Mouse (Mus musculus) lung, adult 18-20 months (tissue): ENCODE measurements around the gene Ddx39b.

Experiments
- DNase-seq, 2 experiments: peaks; one replicate each; pipeline ENCODE4 v3.0.0; 2022; ENCODE audit warnings: mixed read lengths in 2 of 2

Gene Ddx39b

DNA sequence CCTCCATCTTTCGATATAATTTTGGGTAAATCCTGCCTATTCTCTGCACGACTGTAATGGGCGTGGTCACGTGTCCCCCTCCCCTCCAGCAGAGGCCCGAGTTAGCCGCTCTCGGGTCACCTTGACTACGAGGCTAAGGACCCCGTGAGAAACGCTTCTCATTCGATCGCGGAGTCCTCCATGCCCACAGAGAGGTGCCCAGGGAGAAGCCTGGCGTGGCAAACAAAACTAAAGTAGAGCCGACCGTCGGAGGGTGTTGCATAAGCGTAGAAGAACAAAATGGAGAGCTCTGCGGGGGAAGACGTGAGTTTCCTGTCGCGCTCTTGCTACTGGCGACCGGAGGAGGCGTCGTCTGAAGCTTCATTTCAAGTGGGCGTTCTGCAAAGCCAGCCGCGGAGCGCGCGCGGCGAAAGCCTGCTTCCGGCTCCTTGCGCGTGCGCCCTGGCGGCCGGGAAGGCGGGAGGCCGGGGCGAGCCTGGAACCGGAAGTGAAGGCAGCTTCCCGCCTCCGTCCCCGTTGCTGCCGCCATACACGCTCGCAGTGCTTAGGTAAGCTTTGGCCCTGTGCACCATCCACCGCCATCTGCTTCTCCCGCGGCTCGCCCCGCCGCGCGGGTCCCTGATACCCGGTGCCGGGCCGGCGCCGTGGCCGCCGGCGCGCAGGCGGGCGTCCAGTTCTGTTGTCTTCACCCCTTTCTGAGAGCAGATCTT lies at the start of gene Ddx39b:
TSS of gene Ddx39b (plus strand) at position 442 of the 710 bp plus-strand sequence.
- peak; percentile 96 to 97 for DNase-seq

DNA sequence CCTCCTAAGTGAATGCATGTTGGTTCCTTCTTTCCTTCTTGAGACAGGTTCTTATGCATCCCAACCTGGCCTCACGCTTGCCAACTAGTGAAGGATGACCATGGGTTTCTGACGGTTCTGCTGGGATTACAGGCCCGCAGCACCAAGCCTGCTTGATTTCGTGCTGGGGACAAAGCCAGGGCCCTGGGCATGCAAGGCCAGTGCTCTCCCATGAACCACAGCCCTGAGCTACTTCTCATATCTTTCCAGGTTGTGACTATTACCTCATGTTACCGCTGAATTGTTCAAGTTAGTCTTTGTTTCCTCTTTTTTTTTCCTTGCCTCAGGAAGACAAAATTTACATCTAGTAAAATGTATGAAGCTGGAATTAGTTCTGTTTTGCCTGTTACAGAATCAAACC lies 48.6 kb upstream of the Ddx39b start:
- DNase-seq, result no peak

DNA sequence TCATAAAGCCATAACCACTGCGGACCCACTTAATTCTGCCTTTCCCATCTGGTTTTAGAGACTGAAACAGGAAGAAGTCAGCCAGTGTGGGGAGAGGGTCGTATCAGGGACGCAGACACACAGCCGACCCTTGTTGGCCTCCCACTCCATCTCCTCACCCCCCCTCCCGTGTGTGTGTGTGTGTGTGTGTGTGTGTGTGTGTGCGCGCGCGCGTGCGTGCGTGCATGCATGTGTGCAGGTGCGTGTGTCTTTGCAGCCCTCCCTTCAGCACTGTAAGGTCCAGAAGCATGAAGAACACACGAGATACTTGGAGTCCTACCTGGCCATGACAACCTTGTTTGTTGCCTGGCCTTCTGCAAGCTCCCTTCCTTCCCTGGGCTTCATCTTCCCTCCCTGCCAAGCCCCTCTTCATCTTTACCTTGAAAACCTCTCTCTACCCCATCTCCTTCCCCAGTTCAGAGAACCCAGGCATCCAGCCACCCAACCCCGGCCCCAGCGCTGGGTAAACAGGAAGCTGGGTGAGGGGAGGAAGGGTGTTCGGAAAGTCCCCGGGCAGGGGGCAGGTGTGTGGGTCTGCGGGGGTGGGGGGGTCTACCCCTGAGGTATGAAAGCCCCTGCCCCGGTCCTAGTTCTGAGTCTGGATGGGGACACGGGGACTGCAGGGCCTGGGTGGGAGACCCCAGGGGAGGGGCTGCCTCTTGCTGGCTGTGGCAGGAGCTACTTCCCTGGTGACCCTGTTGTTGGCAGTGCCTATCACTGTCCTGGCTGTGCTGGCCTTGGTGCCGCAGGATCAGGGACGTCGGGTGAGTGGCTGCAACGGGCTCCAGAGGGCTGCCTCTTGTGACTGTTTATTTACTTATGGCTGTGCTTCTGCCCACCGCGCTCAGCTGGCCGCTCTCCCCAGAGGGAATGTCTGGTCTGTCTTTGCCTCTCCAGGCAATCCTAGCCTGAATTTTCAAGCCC lies 47.4 kb upstream of the Ddx39b start, which contains the start of gene Ltb:
TSS of gene Ltb (plus strand) at position 559 of the 963 bp plus-strand sequence.
- peak in 1 of 2 experiments; percentile 56 for DNase-seq

DNA sequence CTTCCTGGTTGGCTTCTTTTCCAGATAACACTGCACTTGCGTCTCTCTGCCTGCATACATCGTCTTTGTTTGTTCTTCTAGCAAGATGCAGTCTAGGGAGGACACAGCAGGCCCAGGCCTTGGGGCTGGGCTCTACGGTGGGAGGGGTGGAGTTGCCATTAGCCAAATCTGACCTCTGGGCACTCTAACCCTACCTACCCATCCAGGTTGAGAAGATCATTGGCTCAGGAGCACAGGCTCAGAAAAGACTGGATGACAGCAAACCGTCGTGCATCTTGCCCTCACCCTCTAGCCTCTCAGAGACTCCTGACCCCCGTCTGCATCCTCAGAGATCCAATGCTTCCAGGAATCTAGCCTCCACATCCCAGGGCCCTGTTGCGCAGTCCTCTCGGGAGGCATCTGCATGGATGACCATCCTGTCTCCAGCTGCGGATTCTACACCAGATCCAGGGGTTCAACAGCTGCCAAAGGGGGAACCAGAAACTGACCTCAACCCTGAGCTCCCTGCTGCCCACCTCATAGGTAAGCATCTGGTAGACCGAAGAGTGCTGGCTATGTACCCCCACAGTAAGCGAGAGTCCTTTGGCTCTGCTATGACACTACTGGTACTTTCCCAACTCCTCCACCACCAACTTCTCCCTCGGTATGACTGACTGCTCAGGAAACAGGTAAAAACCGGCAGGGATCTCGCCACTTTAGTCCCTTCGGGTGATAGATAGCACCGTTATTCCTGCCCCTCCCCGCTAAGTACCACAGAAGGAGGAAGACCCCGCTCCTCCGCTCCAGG lies 46.5 kb upstream of the Ddx39b start:
- no peak for DNase-seq

DNA sequence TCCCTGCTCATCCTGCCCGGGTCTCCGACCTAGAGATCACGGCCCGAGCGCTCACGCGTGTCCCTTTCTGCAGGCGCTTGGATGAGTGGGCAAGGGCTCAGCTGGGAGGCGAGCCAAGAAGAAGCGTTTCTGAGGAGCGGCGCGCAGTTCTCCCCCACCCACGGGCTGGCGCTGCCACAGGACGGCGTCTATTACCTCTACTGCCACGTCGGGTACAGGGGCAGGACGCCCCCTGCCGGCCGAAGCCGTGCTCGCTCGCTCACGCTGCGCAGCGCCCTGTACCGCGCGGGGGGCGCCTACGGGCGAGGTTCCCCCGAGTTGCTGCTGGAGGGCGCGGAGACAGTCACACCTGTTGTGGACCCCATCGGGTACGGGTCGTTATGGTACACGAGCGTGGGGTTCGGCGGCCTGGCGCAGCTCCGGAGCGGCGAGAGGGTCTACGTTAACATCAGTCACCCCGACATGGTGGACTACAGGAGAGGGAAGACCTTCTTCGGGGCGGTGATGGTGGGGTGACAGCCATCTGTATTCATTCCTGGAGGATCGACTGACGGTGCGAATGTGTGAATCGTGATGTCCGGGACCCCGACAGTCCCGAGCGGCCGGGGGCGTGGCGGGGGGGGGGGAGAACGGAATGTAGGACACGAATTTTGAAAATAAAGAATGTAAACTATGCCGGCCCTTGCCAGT lies 45.8 kb upstream of the Ddx39b start:
- peak; percentile 77 to 82 for DNase-seq

DNA sequence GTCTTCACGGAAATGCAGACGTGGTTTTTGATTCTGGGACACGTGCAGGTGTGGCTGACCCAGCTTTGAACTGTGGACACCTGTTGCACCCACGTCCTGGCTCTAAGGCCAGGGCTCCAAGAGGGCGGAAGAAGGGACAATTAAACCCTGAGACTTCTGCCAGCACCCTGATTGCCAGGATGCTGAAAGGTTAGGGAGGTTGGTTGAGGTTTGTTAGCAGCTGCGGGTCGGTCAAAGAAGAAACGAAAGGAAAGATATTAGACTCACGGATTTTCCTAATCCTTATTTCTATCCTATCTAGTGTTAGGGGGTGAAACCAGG lies 45.3 kb upstream of the Ddx39b start:
- DNase-seq, result no peak

DNA sequence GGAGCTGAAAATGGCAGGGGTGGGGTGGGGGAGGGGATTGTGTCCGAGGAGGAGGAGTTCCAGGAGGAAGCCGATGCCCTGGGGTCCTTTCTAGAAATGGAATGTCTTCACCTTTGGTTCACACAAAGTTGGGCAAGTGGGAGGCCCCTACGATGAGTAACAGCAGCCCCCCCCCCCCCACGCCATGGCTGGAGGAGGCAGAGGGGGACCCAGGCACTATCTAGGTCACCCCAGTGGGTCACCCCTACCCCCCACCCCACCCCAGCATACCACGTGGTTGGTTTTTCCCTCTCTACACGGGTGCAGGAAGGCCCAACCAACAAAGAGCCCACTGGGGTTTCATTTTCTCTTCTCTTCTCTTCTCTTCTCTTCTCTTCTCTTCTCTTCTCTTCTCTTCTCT lies 44.4 kb upstream of the Ddx39b start:
- DNase-seq, result no peak

DNA sequence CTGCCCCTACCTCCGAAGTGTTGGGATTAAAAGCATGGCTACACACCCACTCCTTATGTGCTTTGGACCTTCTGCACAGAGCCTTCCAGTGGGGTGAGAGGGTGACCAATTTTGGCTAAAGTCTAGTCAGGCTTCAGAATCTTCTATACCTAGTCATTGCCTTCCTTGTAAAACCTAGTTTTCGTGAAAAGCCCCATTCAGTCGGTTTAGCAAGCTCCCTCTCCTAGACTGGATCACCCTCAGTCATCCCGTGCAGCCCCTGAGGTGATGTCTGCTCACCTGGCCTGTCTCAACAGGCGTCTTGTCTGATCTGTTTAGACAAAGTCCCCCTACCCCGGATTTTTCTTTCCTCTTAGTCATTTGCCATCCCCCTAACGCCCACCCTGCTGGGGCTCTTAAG lies 43.5 kb upstream of the Ddx39b start:
- DNase-seq, result no peak

DNA sequence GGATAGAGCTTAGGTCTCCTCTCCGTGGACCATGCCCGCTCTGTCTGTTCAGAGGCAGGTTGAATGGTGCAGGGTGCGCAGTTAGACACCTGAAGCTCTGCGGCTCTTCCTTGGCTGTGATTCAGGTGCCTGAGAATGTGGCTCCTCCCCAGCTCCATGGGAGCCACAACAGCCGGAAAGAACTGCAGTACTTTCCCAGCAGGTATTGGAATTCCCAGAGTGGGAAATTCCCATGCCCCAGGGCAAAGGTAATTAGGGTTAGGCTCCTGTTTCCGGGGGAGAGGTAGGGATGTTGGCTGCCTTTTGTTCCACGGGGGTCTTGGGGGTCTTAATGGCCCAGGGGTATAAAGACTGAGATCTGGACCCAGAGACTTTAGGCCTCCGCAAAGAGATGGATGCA lies 42.6 kb upstream of the Ddx39b start:
- DNase-seq, result no peak

DNA sequence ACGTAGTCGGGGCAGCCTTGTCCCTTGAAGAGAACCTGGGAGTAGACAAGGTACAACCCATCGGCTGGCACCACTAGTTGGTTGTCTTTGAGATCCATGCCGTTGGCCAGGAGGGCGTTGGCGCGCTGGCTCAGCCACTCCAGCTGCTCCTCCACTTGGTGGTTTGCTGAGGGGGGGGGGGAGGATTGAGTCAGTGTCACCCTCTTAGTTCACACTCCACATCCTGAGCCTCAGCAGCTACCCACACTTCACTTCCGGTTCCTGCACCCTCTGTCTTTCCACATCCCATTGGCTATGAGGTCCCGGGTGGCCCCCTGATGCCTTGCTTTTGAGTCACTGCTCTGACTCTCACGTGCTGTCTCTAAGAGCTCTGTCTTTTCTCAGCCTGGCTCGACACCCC lies 41.1 kb upstream of the Ddx39b start:
- peak; percentile 54 to 61 for DNase-seq

DNA sequence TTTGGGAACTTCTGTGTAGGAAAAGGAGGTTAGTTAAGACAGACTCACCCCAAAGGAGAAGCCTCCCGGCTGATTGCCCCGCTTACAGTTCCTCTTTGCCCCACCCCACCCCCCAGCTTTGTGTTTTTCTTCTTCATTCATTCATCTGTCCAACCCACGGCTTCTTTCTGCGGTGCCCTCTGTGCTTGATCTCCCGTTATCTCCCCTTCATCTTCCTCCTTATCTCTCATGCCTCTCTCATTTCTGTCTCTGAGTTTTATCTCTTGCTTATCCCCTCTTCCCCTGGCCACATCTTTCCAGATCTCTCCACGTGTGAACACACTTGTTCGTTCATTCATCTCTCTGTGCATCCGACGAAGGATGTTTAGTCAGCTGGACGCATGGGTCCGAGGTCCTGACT lies 40.4 kb upstream of the Ddx39b start:
- no peak for DNase-seq

DNA sequence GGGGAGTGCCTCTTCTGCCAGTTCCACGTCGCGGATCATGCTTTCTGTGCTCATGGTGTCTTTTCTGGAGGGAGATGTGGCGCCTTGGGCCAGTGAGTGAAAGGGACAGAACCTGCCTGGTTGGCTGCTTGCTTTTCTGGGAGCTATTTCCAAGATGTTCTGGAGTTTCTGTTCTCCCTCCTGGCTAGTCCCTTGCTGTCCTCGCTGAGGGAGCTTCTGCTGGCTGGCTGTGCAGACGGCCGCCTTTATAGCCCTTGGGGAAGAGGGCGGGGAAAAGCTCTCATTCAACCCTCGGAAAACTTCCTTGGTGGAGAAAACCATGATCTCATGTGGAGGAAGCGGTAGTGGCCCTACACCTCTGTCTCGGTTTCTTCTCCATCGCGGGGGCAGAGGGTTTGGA lies 39.8 kb upstream of the Ddx39b start, which contains the start of gene Tnf:
TSS of gene Tnf (minus strand) at position 221 of the 400 bp plus-strand sequence.
- DNase-seq, result peak; percentile 65 to 73

DNA sequence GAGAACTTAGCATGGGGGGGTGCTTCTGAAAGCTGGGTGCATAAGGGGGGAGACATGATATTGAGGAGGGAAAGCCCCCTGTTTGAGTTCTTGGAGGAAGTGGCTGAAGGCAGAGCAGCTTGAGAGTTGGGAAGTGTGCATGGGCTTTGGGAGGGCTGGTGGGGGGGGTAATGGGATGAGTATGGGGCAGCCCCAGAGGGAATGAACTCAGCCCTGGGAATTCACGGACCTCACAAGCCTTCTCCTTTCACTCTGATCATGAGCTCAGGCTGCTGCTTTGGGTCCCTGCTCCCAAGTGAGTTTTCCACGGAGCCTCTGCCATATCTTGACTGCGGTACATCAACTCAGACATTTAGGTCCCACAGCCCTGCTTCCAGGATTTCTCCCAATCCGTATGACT lies 39.1 kb upstream of the Ddx39b start:
- DNase-seq, result no peak

DNA sequence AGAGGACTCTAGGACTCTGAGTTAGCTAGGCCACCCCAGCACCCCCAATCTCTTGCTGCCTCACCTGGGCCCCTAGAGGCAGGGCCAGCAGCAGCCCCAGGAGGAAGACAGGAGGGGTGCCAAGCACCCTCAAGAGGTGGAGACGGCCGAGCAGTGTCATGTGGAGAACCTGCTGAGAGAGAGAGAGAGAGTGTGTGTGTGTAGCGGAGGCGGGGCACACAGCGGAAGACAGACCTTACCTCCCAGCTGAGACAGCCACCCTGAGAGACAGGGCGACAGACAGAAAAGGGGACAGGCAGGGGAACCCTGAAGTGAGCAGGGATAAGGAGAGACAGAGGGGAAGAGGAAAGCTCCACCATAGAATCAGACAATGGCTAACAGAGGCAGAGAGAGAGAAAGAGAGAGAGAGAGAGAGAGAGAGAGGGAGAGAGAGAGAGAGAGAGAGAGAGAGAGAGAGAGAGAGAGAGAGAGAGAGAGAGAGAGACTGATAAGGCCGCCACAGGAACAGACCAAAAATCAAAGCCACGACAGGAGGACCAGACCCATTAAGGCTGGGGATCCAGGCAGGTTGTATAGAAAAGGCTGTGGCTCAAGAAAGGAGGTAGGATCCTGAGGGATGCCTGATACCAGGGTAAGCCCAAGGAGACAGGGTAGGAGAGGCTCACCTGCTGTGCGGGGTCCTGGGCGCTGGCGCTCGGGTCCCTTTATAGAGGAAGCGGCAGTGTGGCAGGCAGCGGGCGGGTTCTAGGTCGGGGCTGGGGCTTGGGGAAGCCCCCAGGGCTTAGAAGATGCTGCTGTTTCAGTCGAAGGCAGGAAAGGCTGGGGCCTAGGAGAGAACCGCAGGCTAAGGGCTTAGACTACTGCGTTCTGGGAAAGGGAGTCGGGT lies 36.8 kb upstream of the Ddx39b start, which contains the start of gene Lta:
TSS of gene Lta (minus strand) at position 858 of the 886 bp plus-strand sequence.
- peak in 1 of 2 experiments; percentile 39 for DNase-seq

DNA sequence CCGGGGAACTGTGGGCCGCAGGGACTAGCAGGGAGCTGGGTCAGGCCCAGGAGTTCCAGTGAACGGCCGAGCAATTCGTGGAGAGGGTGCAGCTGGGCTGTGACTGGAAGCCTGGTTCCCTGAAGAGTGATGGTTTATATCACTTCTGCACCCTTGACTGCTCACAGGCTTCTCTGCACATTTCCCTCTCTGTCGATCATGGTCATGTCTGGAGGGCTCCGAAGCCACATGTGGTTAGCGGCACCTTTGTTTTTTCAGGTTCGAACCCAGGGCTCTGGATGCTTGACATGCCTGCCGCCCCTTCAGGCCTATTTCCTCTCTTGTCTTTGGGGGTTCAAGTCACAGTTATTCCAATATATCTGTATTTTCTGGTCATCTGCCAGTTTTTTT lies 36.2 kb upstream of the Ddx39b start:
- DNase-seq, result no peak

DNA sequence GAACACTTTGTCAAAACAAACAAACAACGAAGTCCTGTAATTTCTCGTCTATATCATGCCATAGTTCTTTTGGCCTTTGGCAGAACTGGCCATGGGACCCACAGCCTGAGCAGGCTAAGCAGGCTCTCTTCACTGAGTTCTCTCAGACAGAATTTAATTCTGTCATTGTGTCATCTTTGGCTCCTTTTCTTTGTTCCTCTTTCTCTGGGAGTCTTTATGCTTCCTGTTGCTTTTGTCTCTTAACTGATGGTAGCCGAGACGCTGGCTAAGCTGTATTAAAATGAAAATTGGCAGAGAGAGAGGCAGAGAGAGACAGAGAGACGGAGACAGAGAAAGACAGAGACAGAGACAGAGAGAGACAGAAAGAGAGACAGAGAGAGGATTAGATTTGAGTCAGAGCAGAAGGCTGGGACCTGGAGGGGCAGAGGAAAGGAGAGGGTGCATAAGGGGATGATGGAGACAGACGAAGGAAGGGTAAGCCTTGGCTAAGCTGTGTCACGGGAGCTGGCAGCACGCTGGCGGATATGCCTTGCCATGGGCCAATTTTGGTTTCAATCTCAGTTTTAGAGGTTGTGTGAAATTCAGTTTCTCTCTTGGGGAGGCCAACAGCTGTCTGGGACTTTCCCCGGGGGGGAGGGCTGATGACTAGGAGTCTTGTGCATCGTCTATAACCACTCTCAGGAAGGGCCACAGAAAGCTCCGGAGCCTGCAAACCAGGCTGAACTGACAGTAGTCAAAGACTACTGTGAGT lies 31.6 kb upstream of the Ddx39b start:
- no peak for DNase-seq

DNA sequence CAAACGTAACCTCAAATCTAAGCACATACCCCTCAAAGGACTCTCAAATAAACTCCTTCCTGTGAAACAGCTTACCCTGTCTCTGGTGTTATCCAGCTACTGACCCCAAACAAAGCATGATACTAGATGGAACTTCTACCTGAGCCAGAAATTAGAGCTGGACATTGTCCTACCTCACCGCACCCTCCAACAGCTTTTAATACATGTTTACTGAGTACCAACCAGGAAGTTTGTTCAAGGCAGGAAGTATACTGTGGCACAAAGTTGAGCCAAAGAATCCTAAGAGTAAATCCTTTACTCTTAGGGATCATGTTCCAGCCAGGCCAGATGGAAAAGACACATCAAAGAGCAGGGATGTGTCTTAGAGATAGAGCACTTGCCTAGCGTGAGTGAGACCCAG lies 31.0 kb upstream of the Ddx39b start:
- DNase-seq, result no peak

DNA sequence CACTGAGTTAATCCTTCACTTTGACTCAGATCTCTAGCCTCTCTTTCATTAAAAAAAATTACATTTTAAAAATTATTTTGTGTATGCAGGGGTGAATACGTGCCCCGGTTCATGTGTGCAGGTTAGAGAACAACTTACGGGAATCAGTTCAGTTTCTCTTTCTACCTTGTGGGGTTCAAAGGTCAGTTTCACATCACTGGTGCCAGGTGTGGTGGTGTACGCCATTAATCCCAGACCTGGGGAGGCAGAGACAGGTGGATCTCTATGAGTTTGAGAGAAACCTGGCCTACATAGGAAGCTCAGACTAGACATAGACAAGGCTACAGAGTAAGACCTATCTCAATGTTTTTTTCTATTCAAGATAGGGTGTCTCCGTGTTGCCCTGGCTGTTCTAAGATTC lies 28.5 kb upstream of the Ddx39b start:
- DNase-seq, result no peak

DNA sequence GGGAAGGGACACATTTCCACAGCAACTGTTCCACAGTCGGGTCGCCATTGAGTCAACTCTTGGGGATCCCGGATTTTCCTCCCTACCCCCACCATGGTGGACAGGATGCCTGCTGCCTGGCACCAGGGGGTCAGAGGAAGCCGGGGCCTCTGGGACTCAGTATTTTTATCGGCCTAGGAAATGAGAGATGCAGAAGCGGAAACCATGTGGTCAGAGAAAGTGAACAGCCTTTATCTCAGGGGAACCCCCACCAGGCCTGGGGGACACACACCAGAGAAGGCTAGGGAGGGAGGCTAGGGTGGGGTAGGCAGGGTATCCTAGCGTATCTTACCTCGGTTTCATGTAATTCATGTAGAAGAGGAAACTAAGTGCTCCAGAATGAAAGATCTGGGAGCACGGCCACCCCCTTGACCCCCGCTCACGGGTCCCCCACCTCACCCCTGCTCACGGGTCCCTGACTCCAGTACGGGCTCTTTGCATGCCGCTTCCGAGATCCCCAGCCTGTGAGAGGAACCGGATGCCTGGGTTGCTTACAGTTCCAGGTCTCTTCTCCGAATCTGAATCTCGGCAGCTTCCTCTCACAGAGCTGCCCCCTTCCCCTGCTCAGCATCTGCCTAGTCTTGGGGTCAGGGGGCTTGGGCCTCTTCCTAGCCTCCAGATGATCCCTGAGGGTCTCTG lies 22.9 kb upstream of the Ddx39b start:
- no peak for DNase-seq

DNA sequence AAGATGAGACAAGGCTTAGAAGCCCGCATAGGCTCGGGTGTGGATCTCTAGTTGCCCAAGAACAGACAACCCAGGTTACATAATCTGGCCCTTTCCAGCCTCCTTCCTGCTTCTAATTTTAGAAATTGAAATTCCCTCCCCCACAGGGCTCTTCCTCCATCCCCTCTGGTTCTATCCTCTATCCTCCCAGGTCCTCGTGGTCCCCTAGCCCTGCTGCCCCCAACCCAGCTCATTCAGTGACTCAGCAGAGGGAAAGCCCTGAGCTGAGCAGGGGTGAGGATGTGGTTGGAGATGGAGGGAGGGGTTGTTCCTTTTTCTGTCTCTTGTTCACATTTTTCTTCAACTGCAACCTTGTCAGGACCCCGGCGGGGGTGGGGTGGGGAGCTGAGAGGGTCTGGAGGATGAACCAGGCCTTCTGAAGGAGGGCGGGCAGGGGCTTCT lies 21.9 kb upstream of the Ddx39b start:
- DNase-seq, result no peak
